Mouse (Mus musculus): ENCODE measurements around the gene Xpo5. TPM values are rescaled to one million over a fixed set of nuclear protein-coding genes. Genes with fewer than 3 reads are reported as not detected.

The Xpo5 gene
- total RNA-seq, 2 experiments from 2014 or later, result 40.0 to 41.9 TPM

DNA sequence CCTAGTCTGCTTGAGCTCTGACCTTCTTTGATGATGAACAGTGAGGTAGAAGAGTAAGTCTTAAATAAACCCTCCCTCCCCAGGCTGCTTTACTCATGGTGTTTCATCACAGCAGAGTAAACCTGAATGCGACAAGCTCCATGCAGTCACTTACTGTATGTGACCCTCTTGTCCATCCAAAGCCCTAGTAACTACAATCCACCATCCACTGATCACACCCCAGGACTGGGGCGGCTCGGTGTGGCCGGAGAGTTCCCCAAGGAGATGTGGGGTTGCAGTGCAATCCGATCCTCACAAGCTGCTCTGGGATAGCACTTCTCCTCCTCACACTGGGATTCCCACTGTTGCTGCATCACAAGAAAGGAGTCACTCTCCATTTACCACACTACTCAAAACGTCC, 71.9 kb downstream of the Xpo5 start:
- DNase-seq (ENCODE audit: extremely low spot score in 1 of 2, low spot score in 2 of 2), result no peak
- intact Hi-C loops (cut with DNase I), result no loop called here

DNA sequence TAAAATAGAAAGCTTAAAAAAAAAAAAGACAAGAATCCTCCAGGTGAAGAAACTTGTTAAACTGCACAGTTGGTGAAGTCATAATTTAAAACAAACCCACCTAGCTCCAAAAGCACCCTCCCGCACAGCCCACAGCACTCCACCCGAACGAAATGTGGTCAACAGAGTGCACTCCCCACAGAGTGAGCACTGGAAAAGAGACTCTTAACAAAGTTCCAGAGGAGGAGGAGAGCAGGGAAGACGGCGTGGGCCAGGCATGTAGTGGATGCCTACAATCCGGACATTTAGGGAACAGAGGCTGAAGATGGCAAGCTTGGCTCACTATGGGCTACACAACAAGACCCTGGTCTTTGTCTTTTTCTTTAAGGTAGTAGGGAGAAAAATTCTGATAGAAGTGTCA, 72.5 kb downstream of the Xpo5 start:
- intact Hi-C loops (cut with DNase I), result no loop called here
- DNase-seq (ENCODE audit: extremely low spot score in 1 of 2, low spot score in 2 of 2), result no peak

DNA sequence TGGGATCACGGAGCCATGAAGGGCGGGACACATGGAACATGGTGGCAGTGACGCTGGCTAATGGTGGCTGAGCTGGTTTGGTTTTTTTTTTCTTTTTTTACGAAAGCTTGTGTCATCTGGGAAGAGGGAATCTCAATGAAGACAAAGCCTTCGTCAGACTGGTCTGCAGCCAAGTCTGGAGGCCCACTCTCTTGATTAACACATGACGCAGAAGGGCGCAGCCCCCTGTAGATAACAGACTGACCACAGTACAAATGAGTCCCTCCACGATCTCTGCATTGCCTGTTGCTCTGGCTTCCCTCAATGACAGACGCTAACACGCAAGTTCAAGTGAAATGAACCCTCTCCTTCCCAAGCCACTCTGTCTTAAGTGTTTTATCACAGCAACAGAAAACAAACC, 72.9 kb downstream of the Xpo5 start:
- intact Hi-C loops (cut with DNase I), result no loop called here
- DNase-seq (ENCODE audit: extremely low spot score in 1 of 2, low spot score in 2 of 2), result no peak

DNA sequence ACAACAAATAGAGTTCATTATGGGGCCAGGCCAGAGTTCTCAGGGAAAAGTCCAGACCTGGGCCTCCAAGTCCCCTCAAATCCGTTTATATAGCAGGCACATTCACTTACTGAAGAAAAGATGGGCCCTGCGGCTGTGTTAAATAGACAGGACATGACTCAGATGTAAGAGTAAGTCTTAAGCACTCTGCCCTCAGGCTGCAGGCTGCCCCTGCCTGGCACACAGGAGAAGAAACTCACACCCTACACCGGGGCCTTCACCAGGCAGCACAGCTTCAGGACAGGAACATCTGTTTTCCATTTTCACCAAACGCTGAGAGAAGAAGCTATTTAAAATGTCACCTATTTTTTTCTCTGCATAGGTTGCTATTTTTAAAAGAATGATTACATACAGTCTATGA, 75.0 kb downstream of the Xpo5 start:
- no peak for DNase-seq (ENCODE audit: extremely low spot score in 1 of 2, low spot score in 2 of 2)
- intact Hi-C loops (cut with DNase I), result no loop called here

DNA sequence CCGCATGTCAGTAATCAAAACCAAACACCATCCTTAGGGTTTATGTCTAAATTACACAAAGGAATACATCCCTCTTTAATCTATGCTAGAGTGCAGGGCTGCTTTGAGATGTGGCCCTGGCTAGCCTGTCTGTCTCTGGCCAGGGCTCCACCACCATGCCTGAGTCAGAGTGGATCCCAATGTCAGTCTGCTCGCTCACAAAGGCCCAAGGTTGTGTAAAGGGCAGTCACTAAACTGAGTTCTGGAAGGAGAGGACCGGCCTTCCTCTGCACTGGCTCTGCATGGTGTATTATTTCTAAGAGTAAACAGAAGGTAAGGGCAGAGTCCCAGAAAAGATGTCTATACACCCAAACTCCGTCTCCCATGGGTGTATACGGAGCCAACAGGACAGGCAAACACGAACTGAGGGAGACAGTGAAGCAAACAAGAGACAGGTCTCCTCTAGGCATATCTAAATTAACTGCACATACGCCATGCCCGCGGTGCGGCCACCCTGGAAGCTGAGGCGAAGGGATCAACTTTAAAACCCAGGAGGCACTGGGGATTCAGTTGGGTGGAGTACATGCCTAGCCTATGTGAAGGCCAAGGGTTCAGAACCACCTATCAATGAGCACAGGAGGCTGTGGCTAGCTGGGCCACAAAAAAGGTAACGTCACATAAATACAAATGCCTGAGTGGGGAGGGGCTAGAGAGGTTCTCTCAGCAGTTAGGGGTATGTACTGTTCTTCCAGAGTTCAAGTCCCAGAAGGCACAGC, 75.6 kb downstream of the Xpo5 start:
- no peak for DNase-seq (ENCODE audit: extremely low spot score in 1 of 2, low spot score in 2 of 2)
- intact Hi-C loops (cut with DNase I), result no loop called here

DNA sequence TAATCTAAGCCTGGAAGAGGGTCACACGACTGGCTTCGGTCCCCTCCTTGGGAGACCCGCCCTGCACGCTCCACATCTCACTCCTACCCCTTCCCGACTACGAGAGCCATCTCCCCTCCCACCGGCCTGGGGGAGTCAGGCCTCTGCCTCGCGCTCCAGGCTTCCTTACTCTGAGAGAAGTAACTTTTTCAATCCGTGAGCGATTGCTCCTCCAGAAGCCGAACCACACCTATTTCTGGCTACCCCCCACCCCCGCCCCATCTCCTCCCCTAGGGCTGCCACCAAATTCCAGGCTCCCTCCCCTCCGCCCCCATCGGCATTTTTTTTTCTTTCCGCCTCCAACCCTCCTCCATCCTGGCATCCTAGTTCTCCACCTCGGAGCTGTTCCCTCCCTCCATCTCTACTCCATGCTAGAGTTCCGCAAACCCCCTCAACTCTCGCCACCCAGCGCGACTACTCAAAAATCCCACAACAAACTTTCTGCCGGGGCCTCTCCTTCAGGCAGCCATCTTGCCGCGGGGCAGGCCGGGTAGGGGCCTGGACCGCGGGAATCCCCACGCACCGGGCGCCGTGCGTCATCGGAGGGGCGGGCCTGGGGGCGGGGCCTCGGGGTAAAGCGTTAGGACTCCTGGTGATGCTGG, 80.0 kb downstream of the Xpo5 start, which contains the start of gene Tjap1:
TSS of gene Tjap1 (minus strand) at position 544 of the 641 bp plus-strand sequence.
- intact Hi-C loops (cut with DNase I), result no loop called here
- DNase-seq (ENCODE audit: extremely low spot score in 1 of 2, low spot score in 2 of 2), result peak; percentile 71 to 93

DNA sequence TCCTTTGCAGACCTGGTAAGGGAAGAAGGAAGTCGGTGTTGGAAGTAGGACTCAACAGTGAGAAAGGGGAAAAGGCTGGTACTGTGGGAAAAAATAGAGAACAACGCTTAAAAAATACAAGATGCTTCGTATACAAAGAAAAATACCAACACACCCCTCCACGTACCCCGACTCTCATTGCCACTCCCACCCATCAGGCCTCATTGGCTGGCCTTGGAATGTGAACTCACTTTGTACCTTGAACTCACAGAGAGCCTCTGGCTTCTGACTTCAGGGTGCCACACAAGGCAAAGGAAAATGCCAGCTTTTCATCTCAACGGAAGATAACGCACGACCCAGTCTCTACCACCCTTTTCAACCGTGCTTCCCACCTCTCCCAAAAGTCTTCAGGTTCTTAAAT, 80.6 kb downstream of the Xpo5 start:
- intact Hi-C loops (cut with DNase I), result no loop called here
- no peak for DNase-seq (ENCODE audit: extremely low spot score in 1 of 2, low spot score in 2 of 2)

DNA sequence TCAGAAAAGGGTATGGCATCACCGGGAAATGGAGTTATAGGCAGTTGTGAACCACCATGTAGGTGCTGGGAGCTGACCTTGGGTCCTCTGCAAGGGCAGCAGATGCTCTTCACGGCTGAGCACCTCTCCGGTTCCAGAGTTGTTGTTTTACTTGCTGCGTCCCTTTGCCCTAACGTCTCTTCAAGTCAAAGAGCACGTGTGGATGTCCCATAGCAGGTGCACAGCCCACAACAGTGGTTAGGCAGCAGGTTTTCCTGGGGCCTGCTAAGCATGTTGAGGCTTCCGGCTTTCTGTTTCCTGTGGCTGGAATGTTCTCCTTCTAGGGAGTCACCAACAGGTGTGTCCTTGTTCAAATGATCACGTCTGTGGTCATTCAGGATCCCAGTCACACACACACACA, 81.3 kb downstream of the Xpo5 start:
- intact Hi-C loops (cut with DNase I), result no loop called here
- no peak for DNase-seq (ENCODE audit: extremely low spot score in 1 of 2, low spot score in 2 of 2)

DNA sequence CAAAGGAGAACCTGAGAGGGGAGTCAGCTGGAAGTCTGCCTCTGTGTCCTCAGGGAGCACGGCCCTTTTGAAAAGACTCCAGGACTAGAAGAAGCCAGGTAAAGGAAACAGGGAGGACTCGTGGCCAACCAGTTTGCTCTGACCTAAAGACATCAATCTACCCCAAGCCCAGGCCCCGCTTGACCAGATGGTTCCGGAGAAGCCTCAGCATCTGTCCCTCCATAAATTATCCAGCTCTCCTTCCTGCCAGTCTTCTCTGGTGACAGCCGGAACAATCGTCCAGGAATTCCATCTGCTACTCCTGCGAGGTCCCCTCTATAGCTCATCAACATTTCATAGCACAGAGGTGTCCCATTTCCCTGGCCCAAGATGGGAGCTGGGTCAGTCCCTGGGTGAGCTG, 82.1 kb downstream of the Xpo5 start:
- DNase-seq (ENCODE audit: extremely low spot score in 1 of 2, low spot score in 2 of 2), result no peak
- intact Hi-C loops (cut with DNase I), result no loop called here

DNA sequence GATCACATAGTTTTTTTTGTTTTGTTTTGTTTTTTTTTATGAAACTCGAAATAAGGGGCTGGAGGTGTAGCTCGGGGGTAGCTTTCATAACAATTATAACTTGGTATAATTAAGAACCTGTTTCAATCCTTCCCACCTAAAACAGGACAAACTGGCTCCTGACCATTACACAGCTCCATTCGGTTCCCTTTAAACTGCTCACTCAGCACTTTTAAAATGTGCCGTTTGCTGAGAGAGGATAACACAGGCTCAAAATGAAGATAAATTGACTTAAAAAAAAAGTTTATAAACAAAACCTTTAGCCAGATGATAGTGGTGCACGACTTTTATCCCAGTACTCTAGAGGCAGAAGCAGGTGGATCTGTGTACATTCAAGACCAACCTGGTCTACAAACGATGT, 82.8 kb downstream of the Xpo5 start:
- DNase-seq (ENCODE audit: extremely low spot score in 1 of 2, low spot score in 2 of 2), result no peak
- intact Hi-C loops (cut with DNase I), result no loop called here

DNA sequence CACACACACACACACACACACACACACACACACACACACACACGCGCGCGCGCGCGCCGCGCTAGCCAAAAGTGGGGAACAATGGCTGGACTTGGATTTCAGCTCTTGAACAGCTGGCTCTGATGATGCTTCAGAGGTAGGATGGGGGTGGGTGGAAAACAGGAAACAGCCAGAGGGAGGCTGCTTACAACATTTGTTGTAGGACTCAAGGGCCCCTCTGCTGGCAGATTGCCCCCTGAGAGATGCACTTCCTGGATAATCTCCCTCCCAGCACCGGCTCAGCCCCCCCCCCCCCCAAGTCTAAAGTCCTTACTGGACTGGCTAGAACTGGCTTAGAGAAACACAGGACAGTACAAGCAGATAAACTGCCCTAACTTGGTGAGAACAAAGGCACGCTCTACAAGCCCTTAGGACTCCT, 85.1 kb downstream of the Xpo5 start:
- intact Hi-C loops (cut with DNase I), result no loop called here
- DNase-seq (ENCODE audit: extremely low spot score in 1 of 2, low spot score in 2 of 2), result peak in 1 of 2 experiments; percentile 88

Small RNA genes within 50 kb of the gene (microRNA-seq; reads per million reads assigned to microRNA genes)
- gene Mir693, result not detected

Other genes with a start within 250 kb of the Xpo5 start
- 10 to 100 TPM; 73.6 to 82.9 TPM for gene Vegfa, start 170.4 kb upstream of the Xpo5 start, total RNA-seq (2021)
- 10 to 100 TPM; 79.9 to 83.9 TPM for gene Mrps18a, start 91.8 kb upstream of the Xpo5 start, total RNA-seq (2021)
- 10 to 100 TPM; 33.0 to 34.8 TPM for gene Rsph9, start 58.6 kb upstream of the Xpo5 start, total RNA-seq (2021)
- gene Mad2l1bp, start 49.2 kb upstream of the Xpo5 start, total RNA-seq (2021), result 10 to 100 TPM; 13.2 to 15.3 TPM
- gene Gtpbp2, start 41.8 kb upstream of the Xpo5 start, total RNA-seq (2021), result 100 to 1,000 TPM in 1 of 2 experiments, 10 to 100 TPM in 1; 86.6 to 101 TPM
- 1 to 10 TPM; 6.3 to 7.8 TPM for gene Polh, start 137 bp upstream of the Xpo5 start, total RNA-seq (2021)
- 10 to 100 TPM; 38.3 to 42.7 TPM for gene Polr1c, start 45.3 kb downstream of the Xpo5 start, total RNA-seq (2021)
- 10 to 100 TPM; 73.6 to 83.9 TPM for gene Yipf3, start 45.3 kb downstream of the Xpo5 start, total RNA-seq (2021)
- 100 to 1,000 TPM; 101 to 103 TPM for gene Lrrc73, start 50.7 kb downstream of the Xpo5 start, total RNA-seq (2021)
- 10 to 100 TPM; 33.2 to 37.8 TPM for gene Tjap1, start 80.2 kb downstream of the Xpo5 start, total RNA-seq (2021)
- gene Dlk2, start 94.6 kb downstream of the Xpo5 start, total RNA-seq (2021), result 10 to 100 TPM; 52.1 to 52.5 TPM
- gene Abcc10, start 125.6 kb downstream of the Xpo5 start, total RNA-seq (2021), result 1 to 10 TPM; 8.1 to 8.7 TPM
- gene Zfp318, start 180.9 kb downstream of the Xpo5 start, total RNA-seq (2021), result 10 to 100 TPM; 78.2 to 79.2 TPM
- gene Crip3, start 226.1 kb downstream of the Xpo5 start, total RNA-seq (2021), result 1 to 10 TPM; 3.1 to 5.9 TPM
- under 1 TPM; 0.26 to 0.75 TPM for gene Slc22a7, start 235.7 kb downstream of the Xpo5 start, total RNA-seq (2021)